Mouse (Mus musculus): ENCODE results near the gene Chit1. TPM values are rescaled to one million over a fixed set of nuclear protein-coding genes. Genes with fewer than 3 reads are reported as not detected.

The Chit1 gene
- polyA plus RNA-seq, 1 experiment from 2014 or later, result not detected

GRCm38 (mm10) chr1:134120179-134120578, 9.1 kb downstream of the Chit1 start:
- no peak overlapping the region for H3K4me3 ChIP-seq (ENCODE audit: low read depth, low read length)
- H3K4me2 ChIP-seq (ENCODE audit: low read length), result no peak overlapping the region
- no peak overlapping the region for H3K27ac ChIP-seq (ENCODE audit: low read depth)
- no peaks in the 10 kb centered on the region for H3K27me3 ChIP-seq (replicated peaks; ENCODE audit: control insufficient read depth, insufficient read depth, low read length)
- ATAC-seq (replicated peaks; ENCODE audit: low FRiP score, low TSS enrichment, low read depth) (no peak; the same call in 1 of the 2 replicates), DNase-seq (ENCODE audit: low spot score) (peak; percentile 99)
- H3K9me3 ChIP-seq (ENCODE audit: control insufficient read depth, low read length), result 0 out of 2 replicates have a peak, but pooled peaks cover 3% of the 10 kb centered on the region
- no peaks in the 10 kb centered on the region for H3K36me3 ChIP-seq (ENCODE audit: control insufficient read depth, insufficient read depth, low read length)
- 2% methylated on average over 5 of the region's 5 CpGs for WGBS
- no peak overlapping the region for H3K9ac ChIP-seq (ENCODE audit: low read length)
- H3K4me1 ChIP-seq (replicated peaks; ENCODE audit: control insufficient read depth, insufficient read depth, low read length), result no peaks in the 10 kb centered on the region

GRCm38 (mm10) chr1:134122195-134122594, 11.2 kb downstream of the Chit1 start:
- no peaks in the 10 kb centered on the region for H3K4me1 ChIP-seq (replicated peaks; ENCODE audit: control insufficient read depth, insufficient read depth, low read length)
- ATAC-seq (replicated peaks; ENCODE audit: low FRiP score, low TSS enrichment, low read depth) (no peak), DNase-seq (ENCODE audit: low spot score) (peak; percentile 73)
- H3K27ac ChIP-seq (ENCODE audit: low read depth), result no peak overlapping the region
- H3K27me3 ChIP-seq (replicated peaks; ENCODE audit: control insufficient read depth, insufficient read depth, low read length), result no peaks in the 10 kb centered on the region
- no peak overlapping the region for H3K4me3 ChIP-seq (ENCODE audit: low read depth, low read length)
- no peak overlapping the region for H3K9ac ChIP-seq (ENCODE audit: low read length)
- 0 out of 2 replicates have a peak, but pooled peaks cover 3% of the 10 kb centered on the region for H3K9me3 ChIP-seq (ENCODE audit: control insufficient read depth, low read length)
- H3K36me3 ChIP-seq (ENCODE audit: control insufficient read depth, insufficient read depth, low read length), result no peaks in the 10 kb centered on the region
- no peak overlapping the region for H3K4me2 ChIP-seq (ENCODE audit: low read length)
- WGBS, result 60% methylated on average over 9 of the region's 9 CpGs

GRCm38 (mm10) chr1:134133316-134133715, 22.3 kb downstream of the Chit1 start:
- Histone ChIP-seq H3K27me3 (replicated peaks; ENCODE audit: control insufficient read depth, insufficient read depth, low read length) (no peaks in the 10 kb centered on the region), H3K4me2 (ENCODE audit: low read length) (no peak overlapping the region), H3K27ac (ENCODE audit: low read depth) (no peak overlapping the region), H3K9me3 (ENCODE audit: control insufficient read depth, low read length) (no peaks in the 10 kb centered on the region), H3K4me3 (ENCODE audit: low read depth, low read length) (no peak overlapping the region), H3K9ac (ENCODE audit: low read length) (no peak overlapping the region), H3K4me1 (replicated peaks; ENCODE audit: control insufficient read depth, insufficient read depth, low read length) (no peaks in the 10 kb centered on the region), H3K36me3 (ENCODE audit: control insufficient read depth, insufficient read depth, low read length) (no peaks in the 10 kb centered on the region)
- no peak for DNase-seq (ENCODE audit: low spot score)
- no peak for ATAC-seq (replicated peaks; ENCODE audit: low FRiP score, low TSS enrichment, low read depth)
- WGBS, result 60% methylated on average over 11 of the region's 11 CpGs

DNA sequence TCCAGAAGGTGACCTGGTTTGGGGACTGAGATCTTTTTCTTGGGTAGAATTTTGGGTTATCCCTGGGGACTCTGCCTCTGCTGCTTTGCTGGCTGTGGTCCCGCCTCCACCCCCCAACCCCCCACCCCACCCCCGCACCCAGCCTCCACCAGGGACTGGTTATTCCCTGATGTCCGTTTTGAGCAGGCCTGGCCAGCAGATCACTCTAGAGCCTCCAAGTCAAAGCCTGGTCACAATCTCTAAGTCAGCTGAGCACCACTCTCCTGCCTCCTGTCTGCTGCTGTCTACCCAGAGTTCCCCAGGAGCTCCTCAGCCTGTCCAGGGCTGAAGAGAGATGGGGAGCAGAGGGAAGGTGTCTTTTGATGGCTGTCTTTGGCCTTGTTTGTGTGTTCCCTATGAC, 25.3 kb downstream of the Chit1 start:
- no peaks in the 10 kb centered on the region for H3K36me3 ChIP-seq (ENCODE audit: control insufficient read depth, insufficient read depth, low read length)
- ATAC-seq (replicated peaks; ENCODE audit: low FRiP score, low TSS enrichment, low read depth), result no peak

GRCm38 (mm10) chr1:134138424-134138823, 27.4 kb downstream of the Chit1 start:
- no peak overlapping the region for H3K4me3 ChIP-seq (ENCODE audit: low read depth, low read length)
- ATAC-seq (replicated peaks; ENCODE audit: low FRiP score, low TSS enrichment, low read depth), result no peak

More for the DNA sequence above, 25.3 kb downstream of the Chit1 start:
- H3K9me3 ChIP-seq (ENCODE audit: control insufficient read depth, low read length), result no peaks in the 10 kb centered on the region
- no peak overlapping the region for H3K4me2 ChIP-seq (ENCODE audit: low read length)
- no peak overlapping the region for H3K9ac ChIP-seq (ENCODE audit: low read length)
- no peaks in the 10 kb centered on the region for H3K4me1 ChIP-seq (replicated peaks; ENCODE audit: control insufficient read depth, insufficient read depth, low read length)
- no peak for DNase-seq (ENCODE audit: low spot score)
- no peak overlapping the region for H3K4me3 ChIP-seq (ENCODE audit: low read depth, low read length)
- 46% methylated on average over 3 of the region's 3 CpGs for WGBS
- no peak overlapping the region for H3K27ac ChIP-seq (ENCODE audit: low read depth)
- H3K27me3 ChIP-seq (replicated peaks; ENCODE audit: control insufficient read depth, insufficient read depth, low read length), result no peaks in the 10 kb centered on the region

DNA sequence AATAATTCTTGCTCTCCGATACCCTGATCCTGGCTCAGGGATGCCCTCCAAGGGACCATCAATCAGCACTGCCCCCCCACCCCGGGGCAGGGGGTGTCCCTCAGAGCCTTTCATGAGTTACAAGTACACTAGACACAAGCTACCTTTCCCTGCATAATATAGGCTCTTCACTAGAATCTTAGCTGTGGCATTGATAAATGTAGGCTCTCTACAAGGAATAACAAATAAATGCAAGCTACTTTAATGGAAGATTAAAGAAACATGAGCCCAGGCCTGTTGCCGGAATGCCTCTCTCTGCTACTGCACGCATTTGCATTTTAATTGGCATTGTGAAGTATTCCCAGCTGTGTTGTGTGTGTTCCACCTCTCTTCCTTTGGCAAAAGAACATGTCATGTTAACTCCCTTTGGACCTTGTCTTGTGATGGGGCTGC, 31.3 kb downstream of the Chit1 start:
- H3K9me3 ChIP-seq (ENCODE audit: control insufficient read depth, low read length), result no peaks in the 10 kb centered on the region
- H3K4me2 ChIP-seq (ENCODE audit: low read length), result no peak overlapping the region
- ATAC-seq (replicated peaks; ENCODE audit: low FRiP score, low TSS enrichment, low read depth) (no peak), DNase-seq (ENCODE audit: low spot score) (no peak)
- no peaks in the 10 kb centered on the region for H3K27me3 ChIP-seq (replicated peaks; ENCODE audit: control insufficient read depth, insufficient read depth, low read length)
- H3K4me3 ChIP-seq (ENCODE audit: low read depth, low read length), result no peak overlapping the region
- H3K36me3 ChIP-seq (ENCODE audit: control insufficient read depth, insufficient read depth, low read length), result no peaks in the 10 kb centered on the region
- no peak overlapping the region for H3K27ac ChIP-seq (ENCODE audit: low read depth)
- no peak overlapping the region for H3K9ac ChIP-seq (ENCODE audit: low read length)
- no peaks in the 10 kb centered on the region for H3K4me1 ChIP-seq (replicated peaks; ENCODE audit: control insufficient read depth, insufficient read depth, low read length)
- 67% methylated on average over 4 of the region's 4 CpGs for WGBS

More at GRCm38 (mm10) chr1:134138424-134138823, 27.4 kb downstream of the Chit1 start:
- H3K27me3 ChIP-seq (replicated peaks; ENCODE audit: control insufficient read depth, insufficient read depth, low read length), result no peaks in the 10 kb centered on the region
- no peak for DNase-seq (ENCODE audit: low spot score)
- no peak overlapping the region for H3K4me2 ChIP-seq (ENCODE audit: low read length)
- 87% methylated on average over 9 of the region's 9 CpGs for WGBS
- no peaks in the 10 kb centered on the region for H3K36me3 ChIP-seq (ENCODE audit: control insufficient read depth, insufficient read depth, low read length)
- H3K27ac ChIP-seq (ENCODE audit: low read depth), result no peak overlapping the region
- H3K9me3 ChIP-seq (ENCODE audit: control insufficient read depth, low read length), result no peaks in the 10 kb centered on the region
- H3K9ac ChIP-seq (ENCODE audit: low read length), result no peak overlapping the region
- no peaks in the 10 kb centered on the region for H3K4me1 ChIP-seq (replicated peaks; ENCODE audit: control insufficient read depth, insufficient read depth, low read length)

DNA sequence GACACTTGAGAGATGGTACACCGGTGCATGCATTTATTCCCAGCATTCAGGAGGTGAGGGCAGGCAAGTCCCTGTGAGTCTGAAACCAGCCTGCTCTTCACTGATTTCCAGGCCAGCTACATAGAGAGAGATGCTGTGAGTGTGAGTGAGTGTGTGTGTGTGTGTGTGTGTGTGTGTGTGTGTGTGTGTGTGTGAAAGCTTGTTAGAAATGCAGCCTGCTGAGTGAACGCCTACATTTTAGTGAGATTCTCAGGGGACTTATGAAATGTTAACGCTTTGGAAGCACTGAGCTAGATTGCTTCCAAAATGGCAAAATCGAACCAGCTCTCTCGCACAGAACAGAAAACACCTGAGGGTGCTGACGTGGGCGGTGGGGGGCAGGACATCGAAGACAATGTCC, 35.0 kb downstream of the Chit1 start:
- Histone ChIP-seq H3K9ac (ENCODE audit: low read length) (no peak overlapping the region), H3K9me3 (ENCODE audit: control insufficient read depth, low read length) (no peaks in the 10 kb centered on the region), H3K27ac (ENCODE audit: low read depth) (no peak overlapping the region), H3K4me2 (ENCODE audit: low read length) (no peak overlapping the region), H3K4me3 (ENCODE audit: low read depth, low read length) (no peak overlapping the region), H3K4me1 (replicated peaks; ENCODE audit: control insufficient read depth, insufficient read depth, low read length) (no peaks in the 10 kb centered on the region), H3K27me3 (replicated peaks; ENCODE audit: control insufficient read depth, insufficient read depth, low read length) (no peaks in the 10 kb centered on the region), H3K36me3 (ENCODE audit: control insufficient read depth, insufficient read depth, low read length) (no peaks in the 10 kb centered on the region)
- DNase-seq (ENCODE audit: low spot score) (no peak), ATAC-seq (replicated peaks; ENCODE audit: low FRiP score, low TSS enrichment, low read depth) (no peak)
- 89% methylated on average over 8 of the region's 8 CpGs for WGBS

DNA sequence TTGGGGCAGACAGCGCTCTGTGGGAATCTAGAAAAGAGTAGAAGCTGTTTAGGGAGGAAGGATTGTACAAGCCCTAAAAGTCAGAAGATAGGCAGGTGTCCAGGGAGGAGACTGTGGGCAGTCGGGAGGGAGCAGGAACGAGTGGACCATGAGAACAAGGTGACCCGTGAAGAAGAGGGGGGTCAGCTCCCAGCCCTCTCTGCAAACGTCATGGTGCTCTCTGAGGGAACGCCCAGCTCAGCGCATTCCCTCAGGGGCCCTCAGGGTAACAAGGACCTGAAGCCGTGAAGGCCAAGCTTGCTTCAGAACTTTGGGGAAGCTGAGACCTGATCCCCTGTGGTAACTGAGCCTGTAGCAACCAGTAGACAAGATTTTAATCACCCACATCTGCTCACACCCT, 39.0 kb downstream of the Chit1 start:
- no peaks in the 10 kb centered on the region for H3K27me3 ChIP-seq (replicated peaks; ENCODE audit: control insufficient read depth, insufficient read depth, low read length)
- H3K4me3 ChIP-seq (ENCODE audit: low read depth, low read length), result no peak overlapping the region
- no peak for DNase-seq (ENCODE audit: low spot score)
- 69% methylated on average over 8 of the region's 8 CpGs for WGBS
- H3K4me2 ChIP-seq (ENCODE audit: low read length), result no peak overlapping the region
- H3K9ac ChIP-seq (ENCODE audit: low read length), result no peak overlapping the region
- no peaks in the 10 kb centered on the region for H3K36me3 ChIP-seq (ENCODE audit: control insufficient read depth, insufficient read depth, low read length)
- no peaks in the 10 kb centered on the region for H3K9me3 ChIP-seq (ENCODE audit: control insufficient read depth, low read length)
- no peak overlapping the region for H3K27ac ChIP-seq (ENCODE audit: low read depth)
- no peak for ATAC-seq (replicated peaks; ENCODE audit: low FRiP score, low TSS enrichment, low read depth)
- H3K4me1 ChIP-seq (replicated peaks; ENCODE audit: control insufficient read depth, insufficient read depth, low read length), result no peaks in the 10 kb centered on the region

GRCm38 (mm10) chr1:134150745-134151144, 39.7 kb downstream of the Chit1 start:
- no peaks in the 10 kb centered on the region for H3K36me3 ChIP-seq (ENCODE audit: control insufficient read depth, insufficient read depth, low read length)
- no peaks in the 10 kb centered on the region for H3K4me1 ChIP-seq (replicated peaks; ENCODE audit: control insufficient read depth, insufficient read depth, low read length)
- H3K4me3 ChIP-seq (ENCODE audit: low read depth, low read length), result no peak overlapping the region
- 96% methylated on average over 9 of the region's 9 CpGs for WGBS
- ATAC-seq (replicated peaks; ENCODE audit: low FRiP score, low TSS enrichment, low read depth) (no peak), DNase-seq (ENCODE audit: low spot score) (no peak)
- no peak overlapping the region for H3K4me2 ChIP-seq (ENCODE audit: low read length)
- H3K27ac ChIP-seq (ENCODE audit: low read depth), result no peak overlapping the region
- no peak overlapping the region for H3K9ac ChIP-seq (ENCODE audit: low read length)
- H3K9me3 ChIP-seq (ENCODE audit: control insufficient read depth, low read length), result no peaks in the 10 kb centered on the region
- H3K27me3 ChIP-seq (replicated peaks; ENCODE audit: control insufficient read depth, insufficient read depth, low read length), result no peaks in the 10 kb centered on the region

All from intestine, embryonic 14.5 days (tissue).